Mouse (Mus musculus): ENCODE results near the gene Dkkl1. TPM values are rescaled to one million over a fixed set of nuclear protein-coding genes. Genes with fewer than 3 reads are reported as not detected.

Gene Dkkl1
- total RNA-seq, 2 experiments from 2014 or later, result 1.4 to 2.3 TPM

GRCm38 (mm10) chr7:45167761-45168445 is 44.0 kb downstream of the Dkkl1 start:
- DNase-seq, result peak in 1 of 2 experiments; percentile 72

GRCm38 (mm10) chr7:45166950-45167401 is 45.0 kb downstream of the Dkkl1 start:
- DNase-seq, result peak in 1 of 2 experiments; percentile 71

DNA sequence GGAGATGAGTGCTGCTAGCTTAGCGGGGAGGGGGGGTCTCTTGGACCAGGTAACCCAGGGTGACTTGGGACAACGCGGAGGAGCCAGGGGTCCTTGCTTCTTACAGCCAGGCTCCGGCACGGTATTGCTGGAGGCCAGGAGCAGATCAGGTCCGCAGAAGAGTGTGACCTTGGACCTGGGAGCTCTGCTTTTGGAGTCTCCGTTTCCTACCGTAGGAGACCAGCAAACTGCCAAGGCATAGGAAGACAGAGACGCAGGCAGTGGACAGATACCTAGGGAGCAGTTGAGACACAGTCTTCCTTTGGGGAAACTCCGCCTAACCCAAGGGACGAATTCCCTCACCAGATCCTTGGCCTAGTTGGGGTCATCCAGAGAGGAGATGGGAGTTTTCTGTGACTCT is 46.2 kb downstream of the Dkkl1 start:
- DNase-seq, result no peak

GRCm38 (mm10) chr7:45164833-45165232 is 47.1 kb downstream of the Dkkl1 start:
- DNase-seq, result no peak

- peak; percentile 68 to 73 for DNase-seq
Measured at GRCm38 (mm10) chr7:45163735-45164490, 48.0 kb downstream of the Dkkl1 start, which contains the start of gene Slc17a7. Slc17a7 (plus strand) TSS chr7:45163949.

DNA sequence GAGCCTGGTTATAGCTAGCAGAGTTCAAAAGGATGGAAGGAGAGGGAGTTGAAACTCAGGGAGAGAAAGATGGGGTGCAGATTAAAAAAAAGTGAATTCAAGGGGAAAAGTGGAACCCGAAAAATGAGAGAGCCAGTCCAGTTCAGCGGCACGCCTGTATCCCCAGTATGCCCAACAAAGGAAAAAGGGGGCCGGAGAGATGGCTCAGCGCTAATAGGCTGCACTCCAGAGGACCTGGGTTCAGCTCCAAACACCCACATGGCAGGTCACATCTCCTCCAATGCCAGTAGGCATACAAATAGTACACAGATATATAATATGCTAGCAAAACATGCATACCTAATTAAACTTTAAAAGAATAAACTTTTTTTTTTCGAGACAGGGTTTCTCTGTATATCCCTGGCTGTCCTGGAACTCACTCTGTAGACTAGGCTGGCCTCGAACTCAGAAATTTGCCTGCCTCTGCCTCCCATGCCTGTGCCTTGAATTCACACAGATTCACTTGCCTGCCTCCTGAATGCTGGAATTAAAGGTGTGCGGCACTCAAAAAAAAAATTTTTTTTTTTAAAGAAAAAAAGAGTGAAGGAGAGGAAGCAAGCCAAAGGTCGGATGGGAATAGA is 48.8 kb downstream of the Dkkl1 start:
- DNase-seq, result no peak

GRCm38 (mm10) chr7:45162551-45162950 is 49.4 kb downstream of the Dkkl1 start:
- no peak for DNase-seq

GRCm38 (mm10) chr7:45161612-45162473 is 50.1 kb downstream of the Dkkl1 start:
- peak; percentile 95 to 96 for DNase-seq

- DNase-seq, result no peak
Measured at GRCm38 (mm10) chr7:45160866-45161265, 51.1 kb downstream of the Dkkl1 start.

DNA sequence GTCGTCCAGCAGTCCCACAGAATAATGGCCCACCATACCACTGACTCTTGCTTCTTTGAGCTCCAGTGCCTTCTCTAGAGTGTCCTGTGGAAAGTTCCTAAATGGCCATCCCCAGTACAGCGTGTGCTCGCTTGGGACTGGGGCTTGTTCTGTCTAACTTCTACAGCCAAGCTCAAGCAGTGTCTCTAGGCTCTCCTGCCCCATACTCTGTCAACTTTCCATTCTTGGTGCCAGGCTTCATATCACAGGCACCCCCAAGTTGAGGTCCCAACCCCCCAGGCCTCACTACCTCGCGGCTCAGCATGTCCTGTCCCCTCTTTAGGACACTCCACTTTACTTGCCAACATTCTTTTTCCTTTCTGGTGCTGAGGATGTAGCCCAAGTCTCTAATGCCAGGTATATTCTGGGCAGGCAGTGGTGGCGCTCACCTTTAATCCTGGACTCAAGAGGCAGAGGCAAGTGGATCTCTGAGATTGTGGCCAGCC is 51.6 kb downstream of the Dkkl1 start:
- no peak for DNase-seq

DNA sequence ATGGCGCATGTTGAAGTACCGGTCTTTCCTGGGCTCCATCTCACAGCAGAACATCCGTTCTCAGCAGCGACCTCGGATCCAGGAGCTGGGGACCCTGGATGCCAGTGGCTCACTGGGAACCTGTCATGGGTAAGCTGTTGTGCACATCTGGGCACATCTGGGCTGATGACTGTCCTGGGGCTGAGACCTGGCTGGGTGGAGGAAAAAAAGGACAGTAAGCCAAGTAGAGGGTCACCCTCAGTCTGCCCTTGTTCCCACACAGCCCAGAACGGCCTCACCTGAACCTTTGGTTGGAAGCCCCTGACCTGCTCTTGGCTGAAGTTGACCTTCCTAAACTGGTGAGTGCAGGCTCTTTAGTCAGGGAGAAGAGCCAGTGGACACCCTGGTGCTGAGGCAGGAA is 53.0 kb downstream of the Dkkl1 start:
- DNase-seq, result no peak

Small RNA genes lying within 50 kb of the gene (microRNA-seq; reads per million reads assigned to microRNA genes)
- gene Mir7055, result 1.1 to 2.7 reads per million in 2 experiments

Other genes starting within 250 kb of the Dkkl1 start
- 100 to 1,000 TPM; 131 to 137 TPM for gene Cpt1c, start 237.3 kb downstream of the Dkkl1 start, total RNA-seq (2021)
- gene Prmt1, start 225.6 kb downstream of the Dkkl1 start, total RNA-seq (2021), result 100 to 1,000 TPM; 155 to 168 TPM
- gene Irf3, start 214.5 kb downstream of the Dkkl1 start, total RNA-seq (2021), result 10 to 100 TPM; 45.9 to 51.0 TPM
- 1 to 10 TPM; 3.0 to 4.1 TPM for gene Bcl2l12, start 213.4 kb downstream of the Dkkl1 start, total RNA-seq (2021)
- 100 to 1,000 TPM; 149 to 155 TPM for gene Scaf1, start 195.8 kb downstream of the Dkkl1 start, total RNA-seq (2021)
- gene Rras, start 194.2 kb downstream of the Dkkl1 start, total RNA-seq (2021), result 1 to 10 TPM; 9.7 TPM
- gene Prr12, start 159.3 kb downstream of the Dkkl1 start, total RNA-seq (2021), result 10 to 100 TPM; 74.3 to 75.3 TPM
- 10 to 100 TPM; 51.0 to 51.3 TPM for gene Nosip, start 149.7 kb downstream of the Dkkl1 start, total RNA-seq (2021)
- gene Prrg2, start 149.5 kb downstream of the Dkkl1 start, total RNA-seq (2021), result 1 to 10 TPM; 5.5 to 6.1 TPM
- 1 to 10 TPM; 6.2 to 6.9 TPM for gene Rcn3, start 119.9 kb downstream of the Dkkl1 start, total RNA-seq (2021)
- 10 to 100 TPM; 16.7 to 18.5 TPM for gene Fcgrt, start 108.3 kb downstream of the Dkkl1 start, total RNA-seq (2021)
- gene Rps11, start 87.7 kb downstream of the Dkkl1 start, total RNA-seq (2021), result 100 to 1,000 TPM; 408 to 432 TPM
- 100 to 1,000 TPM; 788 to 817 TPM for gene Rpl13a, start 83.4 kb downstream of the Dkkl1 start, total RNA-seq (2021)
- under 1 TPM in 1 of 2 experiments, not detected in 1; 0.50 TPM for gene Gm45713, start 75.9 kb downstream of the Dkkl1 start, total RNA-seq (2021)
- 10 to 100 TPM in 1 of 2 experiments, 1 to 10 TPM in 1; 7.0 to 10.1 TPM for gene Flt3l, start 75.7 kb downstream of the Dkkl1 start, total RNA-seq (2021)
- gene Pih1d1, start 57.8 kb downstream of the Dkkl1 start, total RNA-seq (2021), result 10 to 100 TPM; 44.5 to 46.8 TPM
- 10 to 100 TPM; 10.5 to 18.0 TPM for gene Aldh16a1, start 57.6 kb downstream of the Dkkl1 start, total RNA-seq (2021)
- gene Slc17a7, start 48.2 kb downstream of the Dkkl1 start, total RNA-seq (2021), result 1,000 to 10,000 TPM; 1,360 to 1,418 TPM
- under 1 TPM; 0.17 to 0.28 TPM for gene Gfy, start 32.6 kb downstream of the Dkkl1 start, total RNA-seq (2021)
- gene Pth2, start 31.2 kb downstream of the Dkkl1 start, total RNA-seq (2021), result not detected
- gene Ccdc155, start 7.3 kb downstream of the Dkkl1 start, total RNA-seq (2021), result 1 to 10 TPM; 2.0 to 3.3 TPM
- 1 to 10 TPM; 2.6 to 7.8 TPM for gene Tead2, start 3.6 kb upstream of the Dkkl1 start, total RNA-seq (2021)
- 1 to 10 TPM; 1.9 to 4.8 TPM for gene Cd37, start 27.0 kb upstream of the Dkkl1 start, total RNA-seq (2021)
- gene Slc6a16, start 28.9 kb upstream of the Dkkl1 start, total RNA-seq (2021), result 1 to 10 TPM; 2.0 to 2.8 TPM
- gene Slc6a21, start 65.4 kb upstream of the Dkkl1 start, total RNA-seq (2021), result not detected
- gene Trpm4, start 121.6 kb upstream of the Dkkl1 start, total RNA-seq (2021), result 10 to 100 TPM; 12.9 to 14.8 TPM
- under 1 TPM; 0.20 to 0.46 TPM for gene Hrc, start 123.1 kb upstream of the Dkkl1 start, total RNA-seq (2021)
- 100 to 1,000 TPM; 126 to 128 TPM for gene Ppfia3, start 154.9 kb upstream of the Dkkl1 start, total RNA-seq (2021)
- gene Lin7b, start 158.4 kb upstream of the Dkkl1 start, total RNA-seq (2021), result 100 to 1,000 TPM; 133 to 154 TPM
- 100 to 1,000 TPM; 379 to 450 TPM for gene Snrnp70, start 183.6 kb upstream of the Dkkl1 start, total RNA-seq (2021)
- gene Kcna7, start 193.5 kb upstream of the Dkkl1 start, total RNA-seq (2021), result not detected
- gene Ntf5, start 201.5 kb upstream of the Dkkl1 start, total RNA-seq (2021), result under 1 TPM; 0.17 to 0.18 TPM
- gene Lhb, start 208.7 kb upstream of the Dkkl1 start, total RNA-seq (2021), result not detected
- gene Gys1, start 222.7 kb upstream of the Dkkl1 start, total RNA-seq (2021), result 10 to 100 TPM; 14.5 to 18.6 TPM
- gene Ruvbl2, start 225.9 kb upstream of the Dkkl1 start, total RNA-seq (2021), result 10 to 100 TPM; 33.0 to 39.9 TPM
- gene Ftl1, start 247.7 kb upstream of the Dkkl1 start, total RNA-seq (2021), result 100 to 1,000 TPM; 187 to 197 TPM

Measured in layer of hippocampus, postnatal 36 days (tissue).